8 mouse cellular contexts compared by ENCODE assay signal in the genomic region with DNA sequence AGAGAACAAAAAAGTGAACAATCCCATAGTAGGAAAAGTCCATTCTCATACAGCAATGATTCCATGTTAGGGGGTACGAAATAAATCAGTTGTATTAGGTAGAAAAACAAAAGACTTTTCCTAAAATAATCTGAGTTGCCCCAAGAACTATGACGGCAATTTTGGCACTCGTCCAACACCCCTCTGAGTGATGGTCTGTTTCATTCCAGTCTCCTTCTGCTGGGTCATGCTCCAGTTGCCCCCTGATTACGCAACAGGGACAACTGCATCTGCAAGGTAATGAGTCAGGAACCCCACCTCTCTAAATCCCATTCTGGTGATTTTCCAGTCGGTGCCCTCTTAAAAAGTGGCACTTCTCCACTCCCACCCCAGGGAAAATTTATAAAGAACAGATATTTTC. TPM values are rescaled to one million over a fixed set of nuclear protein-coding genes. Genes with fewer than 3 reads are reported as not detected.
DNase-seq lines count a peak whose midpoint lies in the region; ATAC-seq lines count a peak whose summit lies in the region.

No protein-coding gene starts in this region.

- peak; percentile 22 for DNase-seq in forebrain, embryonic 14.5 days (ENCODE audit: low spot score)
- peak; percentile 70 for DNase-seq in 416B (ENCODE audit: low read depth)
- peak; percentile 5 for DNase-seq in c-Kit-positive CD71-positive TER-119-positive erythroid progenitor cells, embryonic 14.5 days (ENCODE audit: low spot score)
- DNase-seq in liver, embryonic 13.5 days, result no peak
- peak; percentile 16 for DNase-seq in thymus, postnatal 25 days
- DNase-seq in embryo, embryonic 10 days (ENCODE audit: low spot score), result no peak

- H3K4me3 ChIP-seq in forebrain, embryonic 14.5 days (ENCODE audit: low read depth, low read length), result no peak overlapping the region
- H3K4me3 ChIP-seq in forebrain, embryonic 16.5 days (replicated peaks; ENCODE audit: low read length), result no peak overlapping the region
- no peak overlapping the region for H3K4me3 ChIP-seq in hindbrain, embryonic 16.5 days (ENCODE audit: low read length)
- H3K4me3 ChIP-seq in liver, embryonic 13.5 days (replicated peaks), result peak overlapping the region; percentile 75

- H3K4me1 ChIP-seq in forebrain, embryonic 14.5 days (ENCODE audit: control insufficient read depth, insufficient read depth, low read length), result peaks cover 5% of the 10 kb centered on the region; the same call in 1 of the 2 replicates
- H3K4me1 ChIP-seq in forebrain, embryonic 16.5 days (replicated peaks; ENCODE audit: control insufficient read depth, insufficient read depth, low read length), result peaks cover 8% of the 10 kb centered on the region; the same call in 1 of the 2 replicates
- peaks cover 7% of the 10 kb centered on the region for H3K4me1 ChIP-seq in hindbrain, embryonic 16.5 days (ENCODE audit: control insufficient read depth, insufficient read depth, low read depth, low read length)
- peaks cover 22% of the 10 kb centered on the region for H3K4me1 ChIP-seq in liver, embryonic 13.5 days (replicated peaks)

- H3K9me3 ChIP-seq in forebrain, embryonic 14.5 days (replicated peaks; ENCODE audit: control insufficient read depth, low read length), result no peaks in the 10 kb centered on the region
- H3K9me3 ChIP-seq in forebrain, embryonic 16.5 days (ENCODE audit: control insufficient read depth, low read length), result no peaks in the 10 kb centered on the region
- no peaks in the 10 kb centered on the region for H3K9me3 ChIP-seq in hindbrain, embryonic 16.5 days (ENCODE audit: control insufficient read depth, low read length)
- no peaks in the 10 kb centered on the region for H3K9me3 ChIP-seq in liver, embryonic 13.5 days (replicated peaks)

- no peak overlapping the region for H3K9ac ChIP-seq in forebrain, embryonic 14.5 days (ENCODE audit: low read length)
- H3K9ac ChIP-seq in forebrain, embryonic 16.5 days (replicated peaks; ENCODE audit: low read depth, low read length), result no peak overlapping the region
- no peak overlapping the region for H3K9ac ChIP-seq in hindbrain, embryonic 16.5 days (ENCODE audit: low read depth, low read length)
- peak overlapping the region; percentile 74; the same call in 1 of the 2 replicates for H3K9ac ChIP-seq in liver, embryonic 13.5 days

- no peaks in the 10 kb centered on the region; the same call in 1 of the 2 replicates for H3K36me3 ChIP-seq in forebrain, embryonic 14.5 days (ENCODE audit: control insufficient read depth, insufficient read depth, low read length)
- H3K36me3 ChIP-seq in forebrain, embryonic 16.5 days (ENCODE audit: control insufficient read depth, insufficient read depth), result no peaks in the 10 kb centered on the region
- no peaks in the 10 kb centered on the region for H3K36me3 ChIP-seq in hindbrain, embryonic 16.5 days (ENCODE audit: control insufficient read depth, insufficient read depth, low read length)
- H3K36me3 ChIP-seq in liver, embryonic 13.5 days, result no peaks in the 10 kb centered on the region

- no peaks in the 10 kb centered on the region for H3K27me3 ChIP-seq in forebrain, embryonic 14.5 days (replicated peaks; ENCODE audit: control insufficient read depth, insufficient read depth, low read length)
- H3K27me3 ChIP-seq in forebrain, embryonic 16.5 days (replicated peaks; ENCODE audit: control insufficient read depth, insufficient read depth, low read length), result no peaks in the 10 kb centered on the region
- H3K27me3 ChIP-seq in hindbrain, embryonic 16.5 days (replicated peaks; ENCODE audit: control insufficient read depth, insufficient read depth, low read length), result no peaks in the 10 kb centered on the region; the same call in 1 of the 2 replicates
- H3K27me3 ChIP-seq in liver, embryonic 13.5 days, result no peaks in the 10 kb centered on the region

- 56% methylated on average over 5 of the region's 5 CpGs for WGBS in forebrain, embryonic 14.5 days
- WGBS in forebrain, embryonic 16.5 days, result 48% methylated on average over 5 of the region's 5 CpGs
- WGBS in hindbrain, embryonic 16.5 days, result 41% methylated on average over 5 of the region's 5 CpGs
- WGBS in liver, embryonic 13.5 days (ENCODE audit: insufficient replicate concordance), result 36% methylated on average over 5 of the region's 5 CpGs

- no peak for ATAC-seq in forebrain, embryonic 14.5 days
- no peak for ATAC-seq in forebrain, embryonic 16.5 days
- no peak for ATAC-seq in hindbrain, embryonic 16.5 days
- ATAC-seq in liver, embryonic 13.5 days (ENCODE audit: low read depth), result no peak

- peak overlapping the region; percentile 88 for H3K4me2 ChIP-seq in forebrain, embryonic 14.5 days (ENCODE audit: low read length)
- no peak overlapping the region for H3K4me2 ChIP-seq in forebrain, embryonic 16.5 days (ENCODE audit: low read length)
- H3K4me2 ChIP-seq in hindbrain, embryonic 16.5 days (ENCODE audit: low read length), result peak overlapping the region; percentile 88; the same call in 1 of the 2 replicates
- peak overlapping the region; percentile 97 for H3K4me2 ChIP-seq in liver, embryonic 13.5 days

- H3K27ac ChIP-seq in forebrain, embryonic 14.5 days (ENCODE audit: low read depth, low read length), result no peak overlapping the region
- H3K27ac ChIP-seq in forebrain, embryonic 16.5 days (ENCODE audit: low read length), result no peak overlapping the region
- H3K27ac ChIP-seq in hindbrain, embryonic 16.5 days (ENCODE audit: low read depth, low read length), result no peak overlapping the region
- H3K27ac ChIP-seq in liver, embryonic 13.5 days, result no peak overlapping the region

RNA-seq across cellular contexts. Expression of a gene that starts 0.9 kb away (rescaled TPM):
- polyA plus RNA-seq in forebrain, embryonic 14.5 days (2014; fragmentation: Nextera tagmentation; extraction: Ambion mirVana), result 117 and 134 TPM in 2 replicates
- 80.7 and 91.3 TPM in 2 replicates for polyA plus RNA-seq in forebrain, embryonic 16.5 days (2015; fragmentation: Nextera tagmentation; extraction: Ambion mirVana)
- 122 and 123 TPM in 2 replicates for polyA plus RNA-seq in hindbrain, embryonic 16.5 days (2015; fragmentation: Nextera tagmentation; extraction: Ambion mirVana)
- 64.2 and 66.8 TPM in 2 replicates for polyA plus RNA-seq in liver, embryonic 13.5 days (2015; fragmentation: Nextera tagmentation; extraction: Ambion mirVana)

RNA-seq across cellular contexts. Expression of a gene that starts 35.7 kb away (rescaled TPM):
- 3.8 and 5.1 TPM in 2 replicates for polyA plus RNA-seq in forebrain, embryonic 14.5 days (2014; fragmentation: Nextera tagmentation; extraction: Ambion mirVana)
- polyA plus RNA-seq in forebrain, embryonic 16.5 days (2015; fragmentation: Nextera tagmentation; extraction: Ambion mirVana), result 1.7 and 2.2 TPM in 2 replicates
- 4.4 and 4.7 TPM in 2 replicates for polyA plus RNA-seq in hindbrain, embryonic 16.5 days (2015; fragmentation: Nextera tagmentation; extraction: Ambion mirVana)
- 7.2 and 7.6 TPM in 2 replicates for polyA plus RNA-seq in liver, embryonic 13.5 days (2015; fragmentation: Nextera tagmentation; extraction: Ambion mirVana)

Comparison
In these comparisons a context has a peak if more than half of its experiments do, and no peak if none do; other contexts are left out.
1. DNase-seq: peak in forebrain, embryonic 14.5 days (single experiment), 416B (single experiment), c-Kit-positive CD71-positive TER-119-positive erythroid progenitor cells, embryonic 14.5 days (single experiment) and thymus, postnatal 25 days (single experiment); none in liver, embryonic 13.5 days (single experiment) and embryo, embryonic 10 days (single experiment).